Mouse (Mus musculus) bone marrow, adult 2 months (tissue): ENCODE measurements around the gene Dlg1. TPM values are rescaled to one million over a fixed set of nuclear protein-coding genes. Genes with fewer than 3 reads are reported as not detected.
"Not testable (repeated sequence)": the region's sequence is repeated elsewhere in the genome, so short reads cannot be mapped to it uniquely, and the experiment has no call there.

Experiments used
- H3K27ac ChIP-seq: fragments of 200-500 bp; 2 replicates; pipeline ENCODE4 v1.5.1; 2012; ENCODE audit warnings: low read depth, mild to moderate bottlenecking, control low read depth, inconsistent platforms, low read length; ENCODE audit not compliant: control insufficient read depth, poor library complexity, insufficient read depth
- H3K4me1 ChIP-seq: fragments of 200-500 bp; 2 replicates; pipeline ENCODE4 v1.6.1; 2011; ENCODE audit warnings: low read length; ENCODE audit not compliant: control insufficient read depth, insufficient read depth
- H3K4me3 ChIP-seq: fragments of 200-500 bp; replicated peaks from 2 replicates; pipeline ENCODE3; 2011; ENCODE audit warnings: mild to moderate bottlenecking, low read depth, low read length, control low read depth; ENCODE audit not compliant: control insufficient read depth
- CTCF ChIP-seq: fragments of 200-500 bp; IDR thresholded peaks from 2 replicates; pipeline ENCODE4 v1.5.1; 2011; ENCODE audit warnings: low read length, control low read depth; ENCODE audit not compliant: control insufficient read depth, insufficient read depth
- POLR2A ChIP-seq: fragments of 200-500 bp; IDR thresholded peaks from 2 replicates; pipeline ENCODE4 v1.6.1; 2011; ENCODE audit warnings: low read depth, mild to moderate bottlenecking, control low read depth, low read length, borderline replicate concordance; ENCODE audit not compliant: control insufficient read depth
- WGBS: fragments of 180-500 bp; shearing (Covaris S2); methylation state at CpG from one replicate; pipeline ENCODE4 v1.1.7; 2018; 5-methylcytosine and 5-hydroxymethylcytosine counted together
- polyA plus RNA-seq: library from polyadenylated mRNA; stranded (reverse); fragments of >200 nt; gene quantifications from 2 replicates; pipeline ENCODE4 v1.2.4, GENCODE M21; 2011; ENCODE audit warnings: low replicate concordance; ENCODE audit not compliant: missing spikeins, insufficient read depth, insufficient read length

Gene Dlg1
- polyA plus RNA-seq, 1 experiment, result 20.2 TPM

- 69% methylated on average over 4 of the region's 4 CpGs for WGBS
- H3K4me3 ChIP-seq, result no peak overlapping the region
- TF ChIP-seq POLR2A, result no peak
- no peak for TF ChIP-seq CTCF
- no peaks in the 10 kb centered on the region for H3K4me1 ChIP-seq
- no peak overlapping the region for H3K27ac ChIP-seq
Measured at GRCm38 (mm10) chr16:31724818-31725217, 61.6 kb downstream of the Dlg1 start.

GRCm38 (mm10) chr16:31730971-31731370 is 67.7 kb downstream of the Dlg1 start:
- WGBS, result 93% methylated on average over 1 of the region's 1 CpGs
- H3K27ac ChIP-seq, H3K4me1 ChIP-seq: not testable (repeated sequence)

GRCm38 (mm10) chr16:31737081-31737480 is 73.8 kb downstream of the Dlg1 start:
- 92% methylated on average over 4 of the region's 4 CpGs for WGBS
- TF ChIP-seq CTCF (no peak), POLR2A (no peak)

More at GRCm38 (mm10) chr16:31730971-31731370, 67.7 kb downstream of the Dlg1 start:
- not testable (repeated sequence) for H3K4me3 ChIP-seq

GRCm38 (mm10) chr16:31737761-31738160 is 74.5 kb downstream of the Dlg1 start:
- Histone ChIP-seq H3K27ac (no peak overlapping the region), H3K4me3 (no peak overlapping the region), H3K4me1 (no peaks in the 10 kb centered on the region)
- WGBS, result 77% methylated on average over 3 of the region's 3 CpGs
- TF ChIP-seq POLR2A, result no peak
- TF ChIP-seq CTCF, result no peak

More at GRCm38 (mm10) chr16:31737081-31737480, 73.8 kb downstream of the Dlg1 start:
- H3K4me3 ChIP-seq, result no peak overlapping the region
- no peak overlapping the region for H3K27ac ChIP-seq
- H3K4me1 ChIP-seq, result no peaks in the 10 kb centered on the region

- Histone ChIP-seq H3K27ac (no peak overlapping the region), H3K4me1 (no peaks in the 10 kb centered on the region), H3K4me3 (no peak overlapping the region)
- WGBS, result 81% methylated on average over 8 of the region's 8 CpGs
- TF ChIP-seq CTCF (no peak), POLR2A (no peak)
Measured at GRCm38 (mm10) chr16:31740271-31740670, 77.0 kb downstream of the Dlg1 start.

- Histone ChIP-seq H3K27ac (no peak overlapping the region), H3K4me1 (no peaks in the 10 kb centered on the region), H3K4me3 (no peak overlapping the region)
- WGBS, result 82% methylated on average over 5 of the region's 5 CpGs
- TF ChIP-seq POLR2A, result no peak
- no peak for TF ChIP-seq CTCF
Measured at GRCm38 (mm10) chr16:31740704-31741103, 77.5 kb downstream of the Dlg1 start.

- WGBS, result 65% methylated on average over 1 of the region's 1 CpGs
- TF ChIP-seq CTCF (no peak), POLR2A (no peak)
- no peak overlapping the region for H3K4me3 ChIP-seq
- H3K27ac ChIP-seq, result no peak overlapping the region
- H3K4me1 ChIP-seq, result no peaks in the 10 kb centered on the region
Measured at GRCm38 (mm10) chr16:31750526-31750925, 87.3 kb downstream of the Dlg1 start.

GRCm38 (mm10) chr16:31754172-31755025 is 91.2 kb downstream of the Dlg1 start:
- no peak for TF ChIP-seq POLR2A
- TF ChIP-seq CTCF, result no peak
- WGBS, result 20% methylated on average over 19 of the region's 19 CpGs
- no peaks in the 10 kb centered on the region for H3K4me1 ChIP-seq
- H3K4me3 ChIP-seq, result no peak overlapping the region
- peak overlapping the region; percentile 69; the same call in 1 of the 2 replicates for H3K27ac ChIP-seq
